Mouse (Mus musculus) MEL (cell line): Measurements from ENCODE around the gene Iqcd. TPM values are rescaled to one million over a fixed set of nuclear protein-coding genes. Genes with fewer than 3 reads are reported as not detected.

ENCODE experiments used
- DNase-seq: peaks from one replicate; pipeline ENCODE4 v3.0.0; 2011; ENCODE audit warnings: low read depth, low spot score
- H3K27ac ChIP-seq: 2 replicates; pipeline ENCODE4 v1.5.1; 2012; ENCODE audit warnings: low read depth, mild to moderate bottlenecking, control low read depth, low read length, moderate library complexity; ENCODE audit not compliant: control insufficient read depth
- H3K27me3 ChIP-seq, 2 experiments: fragments of 150-350 bp in 1 of 2; sonication (generic) in 1 of 2; 2 replicates each; pipeline ENCODE4 v1.6.1; 2012; ENCODE audit warnings: low read length in 2 of 2, mild to moderate bottlenecking in 2 of 2, improper control_type of control experiment in 1 of 2, moderate library complexity in 1 of 2; ENCODE audit not compliant: insufficient read depth in 2 of 2, control insufficient read depth in 1 of 2
- H3K36me3 ChIP-seq, 2 experiments: 2 replicates each; pipeline ENCODE4 v1.6.1; 2012 to 2014; ENCODE audit warnings: low read length in 2 of 2, improper control_type of control experiment in 1 of 2, inconsistent platforms in 1 of 2, mild to moderate bottlenecking in 1 of 2; ENCODE audit not compliant: insufficient read depth in 2 of 2, control insufficient read depth in 1 of 2
- H3K4me1 ChIP-seq, 2 experiments: fragments of 150-350 bp in 1 of 2; sonication (generic) in 1 of 2; 2 replicates each; pipeline ENCODE4 v1.6.1; 2012; ENCODE audit warnings: low read length in 2 of 2, improper control_type of control experiment in 1 of 2, mild to moderate bottlenecking in 1 of 2; ENCODE audit not compliant: insufficient read depth in 2 of 2, control insufficient read depth in 1 of 2
- H3K4me3 ChIP-seq, 2 experiments: fragments of 150-350 bp in 1 of 2; sonication (generic) in 1 of 2; 2 replicates each; pipeline ENCODE4 v1.5.1; 2012; ENCODE audit warnings: low read depth in 2 of 2, low read length in 2 of 2, mild to moderate bottlenecking in 2 of 2, moderate library complexity in 2 of 2, control low read depth in 1 of 2, improper control_type of control experiment in 1 of 2; ENCODE audit not compliant: control insufficient read depth in 1 of 2, insufficient read depth in 1 of 2
- H3K79me2 ChIP-seq: 2 replicates; pipeline ENCODE4 v1.6.1; 2012; ENCODE audit warnings: mild to moderate bottlenecking, low read length, moderate library complexity; ENCODE audit not compliant: control insufficient read depth, poor library complexity, insufficient read depth
- H3K9ac ChIP-seq: 2 replicates; pipeline ENCODE4 v1.6.1; 2012; ENCODE audit warnings: low read depth, mild to moderate bottlenecking, control low read depth, low read length, moderate library complexity; ENCODE audit not compliant: control insufficient read depth, poor library complexity, severe bottlenecking
- H3K9me3 ChIP-seq: fragments of 150-350 bp; sonication (generic); replicated peaks from 2 replicates; pipeline ENCODE4 v1.6.1; 2012; ENCODE audit warnings: mild to moderate bottlenecking, low read length, improper control_type of control experiment, moderate library complexity; ENCODE audit not compliant: insufficient read depth
- BHLHE40 ChIP-seq: IDR thresholded peaks from 2 replicates; pipeline ENCODE4 v1.6.1; 2012; ENCODE audit warnings: low read depth, mild to moderate bottlenecking, inconsistent platforms, low read length, improper control_type of control experiment, borderline replicate concordance
- CHD1 ChIP-seq: IDR thresholded peaks from 2 replicates; pipeline ENCODE4 v1.6.1; 2012; ENCODE audit warnings: low read depth, mild to moderate bottlenecking, inconsistent platforms, low read length, improper control_type of control experiment
- CTCF ChIP-seq, 3 experiments: IDR thresholded peaks in 2 of 3; conservative IDR thresholded peaks in 1 of 3; 2 replicates each; pipeline ENCODE4 v1.5.1; 2011 to 2012; ENCODE audit warnings: low read length in 3 of 3, low read depth in 2 of 3, mild to moderate bottlenecking in 2 of 3, improper control_type of control experiment in 1 of 3, inconsistent platforms in 1 of 3, mixed read lengths in 1 of 3, moderate library complexity in 1 of 3; ENCODE audit not compliant: control insufficient read depth in 1 of 3, insufficient read depth in 1 of 3, poor library complexity in 1 of 3, severe bottlenecking in 1 of 3
- ELF1 ChIP-seq: IDR thresholded peaks from 2 replicates; pipeline ENCODE4 v1.6.1; 2014; ENCODE audit warnings: low read depth, mild to moderate bottlenecking, inconsistent platforms, low read length, improper control_type of control experiment, moderate library complexity
- EP300 ChIP-seq, 2 experiments: IDR thresholded peaks; 2 replicates each; pipeline ENCODE4 v1.6.1; 2011; ENCODE audit warnings: improper control_type of control experiment in 2 of 2, low read length in 2 of 2, low read depth in 1 of 2, mild to moderate bottlenecking in 1 of 2
- GATA1 ChIP-seq: IDR thresholded peaks from 2 replicates; pipeline ENCODE4 v1.6.1; 2011; ENCODE audit warnings: low read depth, low read length, improper control_type of control experiment
- HCFC1 ChIP-seq: IDR thresholded peaks from 2 replicates; pipeline ENCODE4 v1.6.1; 2012; ENCODE audit warnings: low read depth, mild to moderate bottlenecking, inconsistent platforms, low read length, improper control_type of control experiment, moderate library complexity
- KAT2A ChIP-seq: conservative IDR thresholded peaks from 2 replicates; pipeline ENCODE4 v1.6.1; 2012; ENCODE audit warnings: low read depth, low read length, improper control_type of control experiment, inconsistent platforms
- MAZ ChIP-seq: IDR thresholded peaks from 2 replicates; pipeline ENCODE4 v1.6.1; 2012; ENCODE audit warnings: low read depth, mild to moderate bottlenecking, inconsistent platforms, low read length, improper control_type of control experiment
- MXI1 ChIP-seq: IDR thresholded peaks from 2 replicates; pipeline ENCODE4 v1.6.1; 2011; ENCODE audit warnings: mild to moderate bottlenecking, low read depth, low read length, improper control_type of control experiment
- MYB ChIP-seq: IDR thresholded peaks from 2 replicates; pipeline ENCODE4 v1.6.1; 2011; ENCODE audit warnings: mild to moderate bottlenecking, low read depth, low read length, improper control_type of control experiment
- MYC ChIP-seq: IDR thresholded peaks from 2 replicates; pipeline ENCODE4 v1.6.1; 2011; ENCODE audit warnings: low read depth, mild to moderate bottlenecking, low read length, improper control_type of control experiment, moderate library complexity
- NRF1 ChIP-seq: IDR thresholded peaks from 2 replicates; pipeline ENCODE4 v1.6.1; 2014; ENCODE audit warnings: low read depth, mild to moderate bottlenecking, inconsistent platforms, low read length, improper control_type of control experiment, moderate library complexity; ENCODE audit not compliant: poor library complexity, insufficient read depth, severe bottlenecking
- POLR2A ChIP-seq, 2 experiments: IDR thresholded peaks; 2 replicates each; pipeline ENCODE4 v1.6.1; 2011 to 2012; ENCODE audit warnings: low read length in 2 of 2, mild to moderate bottlenecking in 2 of 2, control low read depth in 1 of 2, improper control_type of control experiment in 1 of 2, low read depth in 1 of 2, moderate library complexity in 1 of 2; ENCODE audit not compliant: control insufficient read depth in 1 of 2, insufficient read depth in 1 of 2, poor library complexity in 1 of 2
- POLR2AphosphoS2 ChIP-seq: IDR thresholded peaks from 2 replicates; pipeline ENCODE4 v1.6.1; 2011; ENCODE audit warnings: low read length, improper control_type of control experiment
- POLR2AphosphoS5 ChIP-seq: IDR thresholded peaks from 2 replicates; pipeline ENCODE4 v1.6.1; 2012; ENCODE audit warnings: low read depth, borderline replicate concordance, mild to moderate bottlenecking, inconsistent platforms, low read length, moderate library complexity, mixed read lengths
- RAD21 ChIP-seq: IDR thresholded peaks from 2 replicates; pipeline ENCODE4 v1.6.1; 2011; ENCODE audit warnings: mild to moderate bottlenecking, low read depth, low read length, improper control_type of control experiment
- RCOR1 ChIP-seq: IDR thresholded peaks from 2 replicates; pipeline ENCODE4 v1.6.1; 2012; ENCODE audit warnings: low read depth, mild to moderate bottlenecking, inconsistent platforms, low read length, improper control_type of control experiment
- SIN3A ChIP-seq: IDR thresholded peaks from 2 replicates; pipeline ENCODE4 v1.6.1; 2012; ENCODE audit warnings: low read length, improper control_type of control experiment, inconsistent platforms
- TBP ChIP-seq: IDR thresholded peaks from 2 replicates; pipeline ENCODE4 v1.8.0; 2011; ENCODE audit warnings: low read depth, low read length, improper control_type of control experiment
- UBTF ChIP-seq: IDR thresholded peaks from 2 replicates; pipeline ENCODE4 v1.6.1; 2012; ENCODE audit warnings: low read depth, mild to moderate bottlenecking, inconsistent platforms, low read length, improper control_type of control experiment, moderate library complexity, borderline replicate concordance; ENCODE audit not compliant: insufficient read depth
- USF1 ChIP-seq: IDR thresholded peaks from 2 replicates; pipeline ENCODE4 v1.6.1; 2014; ENCODE audit warnings: low read depth, mild to moderate bottlenecking, inconsistent platforms, low read length, improper control_type of control experiment, moderate library complexity
- ZC3H11A ChIP-seq: IDR thresholded peaks from 2 replicates; pipeline ENCODE4 v1.6.1; 2012; ENCODE audit warnings: low read depth, mild to moderate bottlenecking, inconsistent platforms, low read length, improper control_type of control experiment
- ZKSCAN1 ChIP-seq: IDR thresholded peaks from 2 replicates; pipeline ENCODE4 v1.6.1; 2012; ENCODE audit warnings: low read depth, mild to moderate bottlenecking, inconsistent platforms, low read length, improper control_type of control experiment, moderate library complexity
- ZMIZ1 ChIP-seq: IDR thresholded peaks from 2 replicates; pipeline ENCODE4 v1.6.1; 2012; ENCODE audit warnings: low read depth, mild to moderate bottlenecking, inconsistent platforms, low read length, improper control_type of control experiment, moderate library complexity
- ZNF384 ChIP-seq: IDR thresholded peaks from 2 replicates; pipeline ENCODE4 v1.6.1; 2012; ENCODE audit warnings: low read depth, mild to moderate bottlenecking, inconsistent platforms, low read length, improper control_type of control experiment
- polyA plus RNA-seq, 2 experiments: library from polyadenylated mRNA; stranded (reverse) in 1 of 2; unstranded in 1 of 2; fragments of >175 nt in 1 of 2; fragments of >200 nt in 1 of 2; gene quantifications; 2 replicates each; pipeline versions ENCODE4 v1.2.1 to v1.2.4; 2012; ENCODE audit warnings: low replicate concordance in 2 of 2, low read depth in 1 of 2; ENCODE audit not compliant: insufficient read length in 2 of 2, insufficient read depth in 1 of 2, missing spikeins in 1 of 2
- total RNA-seq: library from RNA; depleted of rRNA; stranded (reverse); fragments of 300-350 nt; gene quantifications from 2 replicates; pipeline ENCODE4 v1.2.3, GENCODE M21; 2012

Gene Iqcd
- total and polyA plus RNA-seq, 3 experiments: 1.1 to 2.2 TPM; not detected in 1

DNA sequence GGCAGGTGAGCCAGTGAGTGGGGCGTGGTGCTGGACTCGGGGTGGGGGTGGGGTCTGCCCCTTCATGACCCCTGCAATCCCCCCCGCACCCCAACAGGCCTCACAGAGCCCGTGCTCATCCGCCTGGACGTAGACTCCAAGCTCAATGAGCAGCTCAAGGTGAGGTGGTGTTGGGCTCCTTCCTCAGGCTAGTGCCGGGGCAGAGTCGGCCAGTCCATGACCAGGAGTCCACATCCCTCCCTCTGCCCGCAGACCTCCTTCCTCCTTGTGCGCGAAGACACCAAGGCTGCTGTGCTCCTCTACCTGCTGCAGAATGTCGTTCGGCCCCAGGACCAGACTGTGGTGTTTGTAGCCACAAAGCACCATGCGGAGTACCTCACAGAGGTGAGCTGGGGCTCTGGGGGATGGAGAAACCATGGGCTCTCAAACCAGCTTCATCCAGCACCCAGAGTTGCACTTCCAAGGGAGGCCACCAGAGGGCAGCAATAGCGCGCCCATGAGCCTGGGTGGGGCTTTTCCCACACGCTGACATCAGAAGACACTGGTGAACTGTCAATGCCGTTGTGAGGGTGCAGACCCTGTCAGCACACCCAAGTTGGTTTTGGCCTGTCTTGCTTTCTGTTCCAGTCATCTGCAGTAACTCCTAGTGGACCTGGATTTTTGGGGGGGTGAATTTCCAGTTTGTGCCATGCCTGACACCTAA lies 31.7 kb downstream of the Iqcd start (continued):
- TF ChIP-seq EP300 (IDR thresholded peaks at IDR 0.05; ENCODE audit: low read depth in 1 of 2, low read length in 2 of 2) (no peak), MYB (no peak), POLR2AphosphoS5 (no peak), ZC3H11A (peak; percentile 63), BHLHE40 (no peak), POLR2A (IDR thresholded peaks at IDR 0.05; ENCODE audit: control insufficient read depth in 1 of 2, insufficient read depth in 1 of 2, low read depth in 1 of 2, low read length in 2 of 2, poor library complexity in 1 of 2) (no peak)

DNA sequence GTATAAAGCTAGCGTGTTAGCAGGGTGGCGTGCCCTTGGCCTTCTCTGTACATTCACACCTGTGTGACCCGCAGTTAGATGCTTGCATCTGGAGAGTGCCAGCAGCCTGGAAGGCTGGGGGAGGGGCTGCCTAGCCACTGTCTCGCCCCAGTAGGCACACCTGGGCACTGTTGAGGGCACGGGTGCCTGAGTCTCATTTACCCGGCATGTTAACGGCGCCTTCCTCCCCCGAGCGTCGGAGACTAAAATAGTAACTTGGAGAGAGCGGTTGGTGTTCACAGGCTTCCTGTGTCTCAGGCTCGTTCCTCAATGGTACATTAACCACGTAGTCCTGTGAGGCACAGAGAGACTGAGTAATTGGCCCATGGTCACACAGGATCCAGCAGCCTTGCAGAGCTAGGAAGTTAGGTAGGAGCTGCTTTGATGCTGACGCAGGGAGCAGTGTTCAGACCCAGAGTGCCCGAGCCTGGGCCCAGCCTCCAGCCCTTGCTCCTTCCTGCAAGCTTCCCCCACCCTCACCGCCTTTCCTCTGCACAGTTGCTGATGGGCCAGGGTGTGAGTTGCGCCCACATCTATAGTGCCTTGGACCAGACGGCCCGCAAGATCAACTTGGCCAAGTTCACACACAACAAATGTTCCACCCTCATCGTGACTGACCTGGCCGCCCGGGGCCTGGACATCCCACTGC lies 32.4 kb downstream of the Iqcd start:
- TF ChIP-seq POLR2AphosphoS2 (no peak), HCFC1 (no peak), ZNF384 (no peak), GATA1 (no peak), UBTF (no peak), ZKSCAN1 (no peak), SIN3A (no peak), KAT2A (no peak), USF1 (no peak), MXI1 (no peak), TBP (no peak), ELF1 (no peak), CTCF (IDR thresholded peaks at IDR 0.05 in 2 of 3, conservative IDR thresholded peaks at IDR 0.05 in 1 of 3; ENCODE audit: control insufficient read depth in 1 of 3, insufficient read depth in 1 of 3, low read depth in 2 of 3, low read length in 3 of 3, poor library complexity in 1 of 3, severe bottlenecking in 1 of 3) (no peak)
- no peaks in the 10 kb centered on the region for H3K9me3 ChIP-seq
- H3K4me3 ChIP-seq: no peak overlapping the region
- no peak for DNase-seq
- no peaks in the 10 kb centered on the region for H3K27me3 ChIP-seq
- no peaks in the 10 kb centered on the region for H3K4me1 ChIP-seq
- H3K9ac ChIP-seq: no peak overlapping the region
- H3K27ac ChIP-seq: no peak overlapping the region
- peaks cover 0 to 9% of the 10 kb centered on the region in 2 experiments; a peak in 2 of 4 replicates for H3K36me3 ChIP-seq
- peaks cover under 1% of the 10 kb centered on the region; the same call in 1 of the 2 replicates for H3K79me2 ChIP-seq

DNA sequence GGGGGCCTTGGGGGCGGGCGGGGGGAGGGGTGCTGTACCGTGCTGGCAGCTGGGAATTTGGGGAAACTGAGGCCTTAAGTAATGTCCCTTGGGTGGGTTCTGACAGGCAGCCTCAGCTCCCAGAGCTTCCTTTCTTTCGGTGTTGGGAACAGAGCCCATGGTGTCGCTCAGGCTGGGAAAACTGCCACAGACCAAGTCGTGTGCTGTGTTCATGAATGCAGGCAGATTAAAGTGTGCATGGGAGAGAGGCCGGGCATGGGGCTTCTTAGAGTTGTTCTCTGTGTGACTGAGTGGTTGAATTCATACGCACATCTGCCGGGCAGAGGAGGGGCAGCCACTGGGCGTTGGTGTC lies 33.0 kb downstream of the Iqcd start:
- peaks cover 0 to 9% of the 10 kb centered on the region in 2 experiments; a peak in 2 of 4 replicates for H3K36me3 ChIP-seq
- H3K79me2 ChIP-seq: no peaks in the 10 kb centered on the region
- no peaks in the 10 kb centered on the region for H3K9me3 ChIP-seq
- H3K27ac ChIP-seq: no peak overlapping the region
- DNase-seq: no peak
- no peak for TF ChIP-seq ZC3H11A
- no peak for TF ChIP-seq UBTF
- TF ChIP-seq MYC: no peak
- TF ChIP-seq RAD21: no peak
- TF ChIP-seq RCOR1: no peak
- no peak for TF ChIP-seq MYB
- TF ChIP-seq ZNF384: no peak
- TF ChIP-seq ZMIZ1: no peak
- no peak for TF ChIP-seq MXI1
- TF ChIP-seq NRF1: no peak
- no peak for TF ChIP-seq CHD1
- TF ChIP-seq ELF1: no peak
- TF ChIP-seq CTCF (IDR thresholded peaks at IDR 0.05 in 2 of 3, conservative IDR thresholded peaks at IDR 0.05 in 1 of 3; ENCODE audit: control insufficient read depth in 1 of 3, insufficient read depth in 1 of 3, low read depth in 2 of 3, low read length in 3 of 3, poor library complexity in 1 of 3, severe bottlenecking in 1 of 3): no peak
- no peak for TF ChIP-seq MAZ
- no peak for TF ChIP-seq BHLHE40
- no peak overlapping the region for H3K4me3 ChIP-seq
- H3K9ac ChIP-seq: no peak overlapping the region
- no peaks in the 10 kb centered on the region for H3K27me3 ChIP-seq
- no peaks in the 10 kb centered on the region for H3K4me1 ChIP-seq
